Mouse (Mus musculus) intestine, postnatal 0 days (tissue): ENCODE data around the gene Srgap1. TPM values are rescaled to one million over a fixed set of nuclear protein-coding genes. Genes with fewer than 3 reads are reported as not detected.

Source experiments
- ATAC-seq: fragments of 200-750 bp; cut with Nextera tagmentation; 2 replicates; pipeline ENCODE4 v1.8.0; 2017; ENCODE audit warnings: mild to moderate bottlenecking, moderate TSS enrichment, moderate library complexity
- H3K27ac ChIP-seq: fragments of 300-500 bp; sonication (generic); 2 replicates; pipeline ENCODE4 v1.5.1; 2014; ENCODE audit warnings: mild to moderate bottlenecking, low read depth, low read length, moderate library complexity
- H3K27me3 ChIP-seq: fragments of 300-500 bp; sonication (generic); replicated peaks from 2 replicates; pipeline ENCODE4 v1.6.1; 2014; ENCODE audit warnings: low read length, mixed read lengths; ENCODE audit not compliant: control insufficient read depth, insufficient read depth
- H3K36me3 ChIP-seq: fragments of 300-500 bp; sonication (generic); 2 replicates; pipeline ENCODE4 v1.6.1; 2014; ENCODE audit warnings: mild to moderate bottlenecking, moderate library complexity; ENCODE audit not compliant: control insufficient read depth, insufficient read depth
- H3K4me1 ChIP-seq: fragments of 300-500 bp; sonication (generic); replicated peaks from 2 replicates; pipeline ENCODE4 v1.6.1; 2014; ENCODE audit warnings: antibody characterized with exemption, low read length, mixed read lengths; ENCODE audit not compliant: control insufficient read depth, insufficient read depth
- H3K4me2 ChIP-seq: fragments of 300-500 bp; sonication (generic); replicated peaks from 2 replicates; pipeline ENCODE4 v1.6.1; 2014; ENCODE audit warnings: low read depth, mild to moderate bottlenecking, moderate library complexity
- H3K4me3 ChIP-seq: fragments of 300-500 bp; sonication (generic); 2 replicates; pipeline ENCODE4 v1.5.1; 2014; ENCODE audit warnings: low read depth, low read length
- H3K9ac ChIP-seq: fragments of 300-500 bp; sonication (generic); 2 replicates; pipeline ENCODE4 v1.6.1; 2014; ENCODE audit warnings: mild to moderate bottlenecking, low read depth, low read length
- H3K9me3 ChIP-seq: fragments of 300-500 bp; sonication (generic); 2 replicates; pipeline ENCODE4 v1.6.1; 2016; ENCODE audit warnings: mixed run types; ENCODE audit not compliant: control insufficient read depth
- CTCF ChIP-seq: sonication (generic); IDR thresholded peaks from 2 replicates; pipeline ENCODE4 v1.5.1; 2016; ENCODE audit warnings: low read depth, mild to moderate bottlenecking, control low read depth, antibody characterized with exemption, moderate library complexity
- WGBS: fragments of 180-500 bp; shearing (Covaris S2); extraction: QIAGEN DNeasy Blood & Tissue Kit; methylation state at CpG from one replicate; pipeline ENCODE4 v1.1.7; 2014; 5-methylcytosine and 5-hydroxymethylcytosine counted together
- polyA plus RNA-seq: library from polyadenylated mRNA; unstranded; fragments of >200 nt; fragmentation: Nextera tagmentation; extraction: Ambion mirVana; gene quantifications from 2 replicates; pipeline ENCODE4 v1.2.1, GENCODE M21; 2015

The Srgap1 gene
- polyA plus RNA-seq, 1 experiment from 2014 or later, result 2.6 TPM

GRCm38 (mm10) chr10:121877906-121878305, 169.2 kb downstream of the Srgap1 start:
- Histone ChIP-seq H3K4me1 (0 out of 2 replicates have a peak, but pooled peaks cover 2% of the 10 kb centered on the region), H3K27ac (no peak overlapping the region), H3K9ac (no peak overlapping the region), H3K4me3 (no peak overlapping the region), H3K4me2 (no peak overlapping the region), H3K36me3 (no peaks in the 10 kb centered on the region), H3K9me3 (no peaks in the 10 kb centered on the region), H3K27me3 (no peaks in the 10 kb centered on the region)
- ATAC-seq, result no peak
- 77% methylated on average over 9 of the region's 9 CpGs for WGBS
- TF ChIP-seq CTCF, result no peak

GRCm38 (mm10) chr10:121873063-121873489, 174.0 kb downstream of the Srgap1 start:
- no peak overlapping the region for H3K27ac ChIP-seq
- no peaks in the 10 kb centered on the region for H3K27me3 ChIP-seq
- H3K4me2 ChIP-seq, result peak overlapping the region; percentile 38; the same call in 1 of the 2 replicates
- 0 out of 2 replicates have a peak, but pooled peaks cover 3% of the 10 kb centered on the region for H3K4me1 ChIP-seq
- H3K4me3 ChIP-seq, result no peak overlapping the region
- ATAC-seq, result peak; percentile 89
- no peak overlapping the region for H3K9ac ChIP-seq
- 0 out of 2 replicates have a peak, but pooled peaks cover 4% of the 10 kb centered on the region for H3K36me3 ChIP-seq
- TF ChIP-seq CTCF, result no peak
- 16% methylated on average over 4 of the region's 4 CpGs for WGBS
- no peaks in the 10 kb centered on the region for H3K9me3 ChIP-seq

GRCm38 (mm10) chr10:121869941-121870340, 177.2 kb downstream of the Srgap1 start:
- Histone ChIP-seq H3K9me3 (no peaks in the 10 kb centered on the region), H3K27ac (no peak overlapping the region), H3K4me2 (no peak overlapping the region), H3K4me1 (0 out of 2 replicates have a peak, but pooled peaks cover 3% of the 10 kb centered on the region), H3K9ac (no peak overlapping the region), H3K4me3 (no peak overlapping the region), H3K27me3 (no peaks in the 10 kb centered on the region), H3K36me3 (0 out of 2 replicates have a peak, but pooled peaks cover 4% of the 10 kb centered on the region)
- TF ChIP-seq CTCF, result no peak
- ATAC-seq, result no peak
- WGBS, result 56% methylated on average over 8 of the region's 8 CpGs

- WGBS, result 93% methylated on average over 3 of the region's 3 CpGs
These were observed 178.9 kb downstream of the Srgap1 start for GRCm38 (mm10) chr10:121868255-121868654.

GRCm38 (mm10) chr10:121865503-121866239, 181.4 kb downstream of the Srgap1 start:
- H3K4me1 ChIP-seq, result no peaks in the 10 kb centered on the region
- 67% methylated on average over 18 of the region's 18 CpGs for WGBS
- no peak overlapping the region for H3K4me3 ChIP-seq
- H3K27ac ChIP-seq, result no peak overlapping the region
- TF ChIP-seq CTCF, result no peak
- H3K36me3 ChIP-seq, result 0 out of 2 replicates have a peak, but pooled peaks cover 4% of the 10 kb centered on the region
- H3K9me3 ChIP-seq, result no peaks in the 10 kb centered on the region
- H3K27me3 ChIP-seq, result no peaks in the 10 kb centered on the region
- no peak overlapping the region for H3K9ac ChIP-seq
- no peak for ATAC-seq
- no peak overlapping the region for H3K4me2 ChIP-seq

More at GRCm38 (mm10) chr10:121868255-121868654, 178.9 kb downstream of the Srgap1 start:
- Histone ChIP-seq H3K4me2 (no peak overlapping the region), H3K36me3 (0 out of 2 replicates have a peak, but pooled peaks cover 4% of the 10 kb centered on the region), H3K27me3 (no peaks in the 10 kb centered on the region), H3K27ac (no peak overlapping the region), H3K9ac (no peak overlapping the region), H3K4me1 (0 out of 2 replicates have a peak, but pooled peaks cover 3% of the 10 kb centered on the region), H3K9me3 (no peaks in the 10 kb centered on the region), H3K4me3 (no peak overlapping the region)
- 0 out of 2 replicates have a peak, but pooled peaks have one; percentile 12 for TF ChIP-seq CTCF
- ATAC-seq, result no peak

- no peaks in the 10 kb centered on the region for H3K9me3 ChIP-seq
- H3K4me1 ChIP-seq, result no peaks in the 10 kb centered on the region
- no peaks in the 10 kb centered on the region for H3K27me3 ChIP-seq
- H3K4me2 ChIP-seq, result no peak overlapping the region
- no peak overlapping the region for H3K9ac ChIP-seq
- no peaks in the 10 kb centered on the region for H3K36me3 ChIP-seq
- 70% methylated on average over 2 of the region's 2 CpGs for WGBS
- ATAC-seq, result no peak
- no peak overlapping the region for H3K27ac ChIP-seq
- no peak overlapping the region for H3K4me3 ChIP-seq
- TF ChIP-seq CTCF, result no peak
These were observed 186.2 kb downstream of the Srgap1 start for GRCm38 (mm10) chr10:121860924-121861323.
